Mouse (Mus musculus) central nervous system, embryonic 11.5 days (tissue): ENCODE results near the gene Mob3c. TPM values are rescaled to one million over a fixed set of nuclear protein-coding genes. Genes with fewer than 3 reads are reported as not detected.

ENCODE experiments used
- polyA plus RNA-seq: library from polyadenylated mRNA; depleted of rRNA; stranded (reverse); fragments of >200 nt; gene quantifications from 2 replicates; pipeline ENCODE4 v1.2.3, GENCODE M21; 2012; rRNA removed

Mob3c gene
- polyA plus RNA-seq = 6.5 and 8.0 TPM in 2 replicates

GRCm38 (mm10) chr4:115827888-115828571 lies at the start of gene Mob3c:
Gene Mob3c (plus strand): TSS chr4:115828092.

GRCm38 (mm10) chr4:115780918-115781317 lies 47.0 kb upstream of the Mob3c start, which contains the start of gene Tex38:
Gene Tex38 (minus strand): TSS chr4:115781018.

GRCm38 (mm10) chr4:115784769-115785510 lies 43.0 kb upstream of the Mob3c start, which contains the start of gene Atpaf1:
Gene Atpaf1 (plus strand): TSS chr4:115784812.

GRCm38 (mm10) chr4:115838696-115839641 lies 11.1 kb downstream of the Mob3c start, which contains the start of gene Mknk1:
Gene Mknk1 (plus strand): TSS chr4:115839198.

GRCm38 (mm10) chr4:115884022-115884421 lies 56.1 kb downstream of the Mob3c start, which contains the start of gene Kncn:
Gene Kncn (plus strand): TSS chr4:115884400.

Other genes with a start within 250 kb of the Mob3c start
- gene Cyp4a32, start 227.1 kb upstream of the Mob3c start, polyA plus RNA-seq = not detected in 2 replicates
- gene Cyp4b1, start 180.4 kb upstream of the Mob3c start, polyA plus RNA-seq = 0.08 and 0.19 TPM in 2 replicates
- 17.9 and 24.6 TPM in 2 replicates for gene Efcab14, start 90.3 kb upstream of the Mob3c start, polyA plus RNA-seq
- gene Tex38, start 47.1 kb upstream of the Mob3c start, polyA plus RNA-seq = 0.42 and 1.2 TPM in 2 replicates
- gene Atpaf1, start 43.3 kb upstream of the Mob3c start, polyA plus RNA-seq = 27.5 and 28.1 TPM in 2 replicates
- gene Mknk1, start 11.1 kb downstream of the Mob3c start, polyA plus RNA-seq = 39.5 and 41.0 TPM in 2 replicates
- gene Kncn, start 56.3 kb downstream of the Mob3c start, polyA plus RNA-seq = not detected in 2 replicates
- 0.04 and 0.23 TPM in 2 replicates for gene 6430628N08Rik, start 62.6 kb downstream of the Mob3c start, polyA plus RNA-seq
- 5.4 and 9.1 TPM in 2 replicates for gene Dmbx1, start 111.8 kb downstream of the Mob3c start, polyA plus RNA-seq
- gene Faah, start 189.8 kb downstream of the Mob3c start, polyA plus RNA-seq = 2.7 TPM in 2 replicates
- gene Nsun4, start 225.8 kb downstream of the Mob3c start, polyA plus RNA-seq = 9.7 and 13.1 TPM in 2 replicates
- 542 and 729 TPM in 2 replicates for gene Uqcrh, start 247.0 kb downstream of the Mob3c start, polyA plus RNA-seq
- 26.9 and 41.3 TPM in 2 replicates for gene Lrrc41, start 247.2 kb downstream of the Mob3c start, polyA plus RNA-seq